Mouse (Mus musculus): ENCODE measurements at regions not wholly inside any gene's neighbourhood (a gene's known extent, or its start where the extent isn't known, plus 50 kb on each side); places are given as distances from the start of the nearest gene placed in this dataset.

DNA sequence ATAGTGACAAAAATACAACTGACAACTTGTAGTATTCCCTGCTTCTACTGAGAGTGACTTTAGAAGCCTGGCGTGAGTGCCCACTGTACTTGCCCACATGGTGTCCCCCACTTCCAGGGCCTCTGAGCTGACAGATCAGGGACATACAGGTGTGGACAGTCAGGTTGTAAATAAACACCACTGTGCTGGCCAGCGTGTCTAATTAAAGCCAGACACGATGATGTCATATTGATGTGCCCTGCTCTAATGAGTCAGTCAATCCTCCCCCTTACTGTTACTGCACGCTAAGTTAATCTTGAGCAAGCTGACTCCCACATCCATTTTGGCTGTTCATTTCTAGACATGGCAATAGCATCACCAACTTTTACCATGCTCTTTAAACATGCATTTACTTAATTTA lies 164.7 kb downstream of the Pmp22 start:
- DNase-seq: no peak

DNA sequence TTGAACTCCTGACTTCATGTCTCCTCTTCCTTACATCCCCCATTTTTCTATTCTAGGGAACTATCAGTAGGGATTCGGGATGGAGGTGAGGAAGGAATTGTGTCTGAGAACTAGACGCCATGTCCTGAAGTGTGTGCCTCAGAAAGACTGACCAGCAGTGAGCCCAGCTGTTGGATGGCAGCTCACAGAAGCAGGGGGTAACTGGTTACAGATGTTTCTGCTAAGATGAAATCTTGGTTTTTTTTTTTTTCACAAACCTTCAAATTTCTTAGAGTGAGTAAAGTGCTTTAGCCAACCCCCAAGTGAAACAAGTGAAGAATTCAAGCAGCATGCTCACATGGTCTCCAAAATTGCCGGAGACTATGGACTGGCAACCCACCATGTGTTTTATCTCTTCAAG lies 165.7 kb downstream of the Pmp22 start:
- DNase-seq: no peak

- DNase-seq: no peak
Observed at GRCm38 (mm10) chr11:63296476-63296875, 167.7 kb downstream of the Pmp22 start.

DNA sequence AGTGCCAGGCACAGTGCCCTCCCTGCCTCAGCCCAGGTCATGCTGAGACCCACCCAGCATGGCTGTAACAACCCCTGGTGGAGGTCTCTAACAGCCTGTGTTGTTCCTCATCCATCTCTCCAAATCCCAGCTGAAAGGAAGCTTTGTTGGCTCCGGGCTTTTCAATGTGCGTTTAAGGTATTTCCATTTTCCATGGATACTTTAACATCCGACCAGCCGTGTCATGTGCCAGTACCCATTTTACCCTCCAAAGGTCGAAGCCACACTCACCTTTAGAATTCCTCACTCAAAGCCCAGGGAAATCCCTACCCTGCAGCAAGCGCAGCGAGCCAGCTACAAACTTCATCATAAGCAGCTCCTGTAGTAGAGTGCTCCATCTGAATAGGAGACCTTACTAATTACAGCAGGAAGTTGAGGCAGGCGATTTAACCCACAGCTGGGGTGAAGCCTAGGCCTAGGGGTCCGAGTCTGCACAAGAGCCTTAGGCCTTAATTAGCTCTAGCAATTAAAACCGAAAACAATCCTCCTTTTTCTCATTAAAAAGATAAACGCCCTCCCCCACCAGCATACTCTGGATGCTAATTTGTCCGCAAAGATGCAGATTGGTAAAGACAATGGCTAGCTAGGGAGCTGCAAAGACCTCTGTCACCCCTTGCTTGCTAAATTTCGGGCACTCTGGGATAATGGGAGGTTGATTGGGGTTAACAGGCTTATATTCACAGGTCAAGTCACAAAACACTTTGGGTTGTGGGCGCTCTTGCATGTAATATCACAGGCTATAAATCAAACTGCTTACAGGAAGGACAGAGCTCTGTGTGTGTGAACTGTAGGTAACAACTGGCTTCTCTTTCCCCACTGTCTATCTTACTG lies 171.2 kb downstream of the Pmp22 start:
- no peak for DNase-seq

DNA sequence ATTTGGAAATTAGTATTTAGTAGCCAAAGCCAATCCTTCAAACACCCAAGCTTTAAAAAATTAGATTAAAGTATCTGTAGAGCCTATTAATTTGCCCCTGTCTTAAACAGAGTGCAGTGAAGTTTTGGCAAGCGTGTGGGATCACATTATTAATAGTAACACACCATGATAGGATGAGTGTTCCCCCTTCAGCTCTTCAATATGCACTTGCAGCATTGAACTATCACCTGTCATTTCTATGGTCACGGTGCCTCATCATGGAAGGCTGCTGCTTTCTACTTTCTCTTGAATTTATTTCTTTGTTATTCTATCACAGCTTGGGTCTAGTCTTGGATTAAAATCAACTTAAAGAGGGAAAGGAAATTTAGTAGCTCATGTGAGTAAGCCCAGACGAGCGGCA lies 196.4 kb downstream of the Pmp22 start:
- no peak for DNase-seq

GRCm38 (mm10) chr11:63326864-63327263 lies 198.1 kb downstream of the Pmp22 start:
- DNase-seq: no peak

DNA sequence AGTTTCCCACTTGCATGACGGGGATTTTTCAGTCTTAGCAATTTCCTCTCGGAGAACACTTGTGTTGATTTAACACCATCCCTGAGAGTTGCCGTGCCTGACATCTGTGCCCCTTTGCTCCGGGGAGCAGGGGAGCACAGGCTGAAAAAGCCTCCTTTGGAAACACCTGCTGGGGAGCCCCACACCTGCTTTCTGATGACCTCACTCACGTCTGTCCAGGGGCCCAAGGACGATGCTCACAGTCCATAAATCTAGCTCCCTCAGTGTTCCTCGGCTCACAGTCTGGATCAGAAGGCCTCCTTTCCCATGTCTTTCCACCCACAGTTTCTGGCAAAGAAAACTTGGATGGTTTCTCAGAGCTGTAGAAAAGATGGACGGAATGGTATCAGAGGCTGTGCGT lies 208.7 kb downstream of the Pmp22 start:
- no peak for DNase-seq

DNA sequence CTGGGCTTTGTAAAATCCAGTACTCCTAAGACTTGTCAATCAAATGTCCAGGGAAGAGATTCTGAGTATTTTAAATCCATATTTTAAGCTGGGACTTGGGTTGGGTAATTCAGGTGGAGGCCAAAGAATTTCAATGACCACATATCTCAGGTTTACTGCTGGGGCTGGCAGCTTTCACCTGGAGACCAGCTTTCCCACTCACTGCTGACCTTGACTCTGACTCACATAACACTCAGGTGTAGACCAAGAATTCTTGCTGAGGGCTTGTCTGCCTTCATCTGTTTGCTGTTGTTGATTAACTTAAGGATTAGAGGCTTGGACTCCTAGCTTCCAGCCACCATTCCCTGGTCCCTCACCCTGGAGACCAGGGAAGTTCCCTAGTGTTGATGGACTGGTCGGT lies 209.5 kb downstream of the Pmp22 start:
- DNase-seq: no peak

DNA sequence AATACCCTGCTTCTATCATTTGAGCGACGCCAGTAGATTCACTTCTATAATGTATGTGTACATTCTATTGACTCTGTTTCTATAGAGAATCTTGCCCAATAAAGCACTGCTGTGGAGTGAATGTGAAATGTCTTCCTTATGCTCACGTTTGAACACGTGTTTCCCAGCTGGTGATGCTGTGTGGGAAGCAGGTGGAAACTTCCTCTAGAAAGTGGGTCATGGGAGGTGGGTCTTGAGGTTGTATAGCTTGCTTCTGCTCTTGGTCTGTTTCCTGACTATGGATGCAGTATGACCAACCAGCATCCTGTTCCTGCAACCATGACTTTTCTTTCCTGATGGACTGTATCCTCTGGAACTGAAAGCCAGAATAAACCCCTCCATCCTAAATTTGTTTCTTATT lies 216.9 kb downstream of the Pmp22 start:
- no peak for DNase-seq

- DNase-seq: no peak
Observed at GRCm38 (mm10) chr11:63350123-63350696, 221.4 kb downstream of the Pmp22 start.

GRCm38 (mm10) chr11:63351999-63352398 lies 223.2 kb downstream of the Pmp22 start:
- no peak for DNase-seq

DNA sequence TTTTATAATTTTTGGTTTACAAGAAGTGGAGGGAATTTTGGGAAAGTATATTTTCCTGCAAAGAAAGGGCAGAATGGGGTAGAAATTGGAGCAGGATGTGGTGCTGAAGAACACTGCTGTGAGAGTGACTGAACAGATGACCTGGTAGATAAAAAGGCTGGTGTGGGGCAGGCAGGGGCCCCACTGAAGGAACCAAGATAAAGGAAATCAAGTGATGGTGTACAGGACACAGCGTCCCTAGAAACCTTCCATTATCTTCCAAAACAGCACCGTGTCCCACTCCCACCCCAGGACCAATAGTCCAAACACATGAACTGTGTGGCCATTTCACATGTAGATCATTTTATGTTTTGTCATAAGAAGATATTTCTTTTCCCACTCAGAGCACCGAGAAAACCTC lies 224.2 kb downstream of the Pmp22 start:
- DNase-seq: no peak

- no peak for DNase-seq
Observed at GRCm38 (mm10) chr11:63353671-63354070, 224.9 kb downstream of the Pmp22 start.

- no peak for DNase-seq
Observed at GRCm38 (mm10) chr11:63357772-63358344, 229.1 kb downstream of the Pmp22 start.

GRCm38 (mm10) chr11:63367756-63368265 lies 239.0 kb downstream of the Pmp22 start:
- DNase-seq: no peak

DNA sequence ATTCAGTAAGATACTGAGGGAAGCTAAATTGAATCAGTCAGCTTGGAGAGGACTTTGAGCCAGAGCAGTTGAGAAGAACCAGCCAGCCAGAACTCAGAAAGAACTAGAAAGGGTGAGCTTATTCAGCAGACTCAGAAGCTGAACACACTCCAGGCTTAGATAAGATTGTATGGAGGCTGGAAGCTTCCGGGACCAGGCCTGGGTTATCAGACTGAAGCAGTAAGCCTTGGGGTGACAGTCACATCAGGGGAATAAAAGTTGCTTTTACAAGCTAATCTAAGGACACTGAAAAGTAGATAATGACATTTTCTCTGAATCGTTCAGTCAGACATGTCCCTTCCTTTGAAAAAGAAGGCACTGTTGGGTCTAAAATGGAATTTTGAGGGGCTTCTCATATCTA lies 240.7 kb downstream of the Pmp22 start:
- DNase-seq: no peak

DNA sequence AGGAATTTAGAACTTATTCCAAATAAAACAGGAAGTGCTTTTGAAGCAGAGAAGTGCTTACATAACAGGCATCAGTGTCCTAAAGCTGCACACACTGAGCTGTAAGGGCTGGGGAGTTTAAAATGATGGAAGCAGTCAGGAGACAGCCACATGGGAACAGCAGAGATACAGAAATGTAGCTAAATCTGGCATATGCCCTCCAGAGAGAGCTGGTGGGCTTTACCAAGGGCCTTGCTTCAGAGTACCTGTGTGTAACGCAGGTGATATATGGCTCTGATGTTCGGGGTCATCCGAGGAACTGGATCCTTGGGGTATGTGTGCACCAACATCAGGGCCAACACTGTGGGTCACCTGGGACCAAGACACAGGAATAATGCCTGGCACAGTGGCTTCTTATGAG lies 247.5 kb downstream of the Pmp22 start:
- DNase-seq: no peak

GRCm38 (mm10) chr11:63376991-63377390 lies 248.2 kb downstream of the Pmp22 start:
- no peak for DNase-seq

- DNase-seq: no peak
Observed at GRCm38 (mm10) chr11:63388247-63388646, 259.5 kb downstream of the Pmp22 start.

- DNase-seq: no peak
Observed at GRCm38 (mm10) chr11:63391478-63391877, 262.7 kb downstream of the Pmp22 start.

GRCm38 (mm10) chr11:63392378-63392777 lies 263.6 kb downstream of the Pmp22 start:
- peak; percentile 12 for DNase-seq

- no peak for DNase-seq
Observed at GRCm38 (mm10) chr11:63394201-63394600, 265.4 kb downstream of the Pmp22 start.

DNA sequence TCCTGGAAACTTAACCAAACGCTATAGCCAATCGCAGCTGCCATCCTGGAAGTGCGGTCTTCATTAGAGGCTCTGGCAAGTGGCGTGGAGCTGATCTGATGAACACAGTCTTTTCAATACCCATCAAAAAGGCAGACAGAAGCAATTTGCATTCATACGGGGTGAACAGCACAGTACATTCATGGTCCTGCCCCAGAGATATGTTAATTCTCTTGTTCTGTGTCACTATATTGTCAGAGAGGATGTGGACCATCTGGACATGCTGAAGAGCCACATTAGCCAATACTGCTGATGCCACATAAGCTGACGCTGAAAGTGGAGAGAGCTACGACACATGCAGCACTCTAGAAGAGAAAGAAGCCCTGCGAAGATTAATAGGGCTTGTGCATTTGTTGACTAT lies 267.6 kb downstream of the Pmp22 start:
- DNase-seq: no peak

DNA sequence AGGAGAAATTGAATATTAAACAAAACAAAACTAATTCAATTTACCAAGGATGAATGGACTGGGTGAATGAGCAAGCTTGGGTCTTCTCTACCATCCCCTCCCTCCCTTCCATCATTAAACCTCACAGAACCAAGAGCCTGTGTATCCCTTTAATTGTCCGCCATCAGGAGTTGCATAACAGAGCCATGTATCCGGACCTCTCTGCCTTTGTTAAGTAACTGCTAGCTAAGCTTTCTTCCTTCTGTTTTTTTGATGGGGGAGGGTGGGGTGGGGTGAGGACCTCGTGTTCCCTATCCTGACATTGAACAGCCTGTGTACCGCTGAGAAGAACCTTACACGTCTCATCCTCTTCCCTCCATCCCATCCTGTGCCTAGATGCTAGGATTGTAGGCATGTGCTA lies 274.0 kb downstream of the Pmp22 start:
- DNase-seq: no peak
